Mouse (Mus musculus) testis, postnatal 10 days (tissue): Measurements from ENCODE around the gene Tes3-ps.

Experiments
- DNase-seq: peaks from one replicate; pipeline ENCODE4 v3.0.0; 2021; ENCODE audit warnings: low spot score

The Tes3-ps gene

GRCm38 (mm10) chr13:49492376-49493368 is at the start of gene Tes3-ps:
Tes3-ps (plus strand) TSS chr13:49493318.
- no peak for DNase-seq

GRCm38 (mm10) chr13:49444451-49444850 is 48.7 kb upstream of the Tes3-ps start:
- DNase-seq: no peak

- DNase-seq: peak; percentile 92
Measured at GRCm38 (mm10) chr13:49449318-49449749, 43.8 kb upstream of the Tes3-ps start.

- DNase-seq: no peak
Measured at GRCm38 (mm10) chr13:49460276-49460675, 32.8 kb upstream of the Tes3-ps start.

GRCm38 (mm10) chr13:49460692-49461414 is 32.3 kb upstream of the Tes3-ps start:
- DNase-seq: no peak

- DNase-seq: no peak
Measured at GRCm38 (mm10) chr13:49461458-49462132, 31.5 kb upstream of the Tes3-ps start.

- DNase-seq: no peak
Measured at GRCm38 (mm10) chr13:49462921-49463320, 30.2 kb upstream of the Tes3-ps start.

- DNase-seq: no peak
Measured at GRCm38 (mm10) chr13:49465875-49466274, 27.2 kb upstream of the Tes3-ps start.

GRCm38 (mm10) chr13:49466393-49467075 is 26.6 kb upstream of the Tes3-ps start:
- peak; percentile 81 for DNase-seq

GRCm38 (mm10) chr13:49467585-49467984 is 25.5 kb upstream of the Tes3-ps start:
- no peak for DNase-seq

GRCm38 (mm10) chr13:49469002-49469401 is 24.1 kb upstream of the Tes3-ps start:
- DNase-seq: no peak

GRCm38 (mm10) chr13:49470319-49470718 is 22.8 kb upstream of the Tes3-ps start:
- DNase-seq: no peak

- no peak for DNase-seq
Measured at GRCm38 (mm10) chr13:49470806-49471205, 22.3 kb upstream of the Tes3-ps start.

- DNase-seq: no peak
Measured at GRCm38 (mm10) chr13:49471981-49472675, 21.0 kb upstream of the Tes3-ps start.

GRCm38 (mm10) chr13:49472676-49473005 is 20.5 kb upstream of the Tes3-ps start:
- DNase-seq: no peak

- DNase-seq: no peak
Measured at GRCm38 (mm10) chr13:49477887-49478286, 15.2 kb upstream of the Tes3-ps start.

GRCm38 (mm10) chr13:49478851-49479374 is 14.2 kb upstream of the Tes3-ps start:
- DNase-seq: no peak

- DNase-seq: peak; percentile 71
Measured at GRCm38 (mm10) chr13:49479399-49479798, 13.7 kb upstream of the Tes3-ps start.

- peak; percentile 62 for DNase-seq
Measured at GRCm38 (mm10) chr13:49480057-49480456, 13.1 kb upstream of the Tes3-ps start.

GRCm38 (mm10) chr13:49480551-49480950 is 12.6 kb upstream of the Tes3-ps start:
- no peak for DNase-seq

GRCm38 (mm10) chr13:49485388-49485787 is 7.7 kb upstream of the Tes3-ps start:
- no peak for DNase-seq
